Mouse (Mus musculus): ENCODE data around the gene Agbl4. TPM values are rescaled to one million over a fixed set of nuclear protein-coding genes. Genes with fewer than 3 reads are reported as not detected.
A peak's percentile ranks its signal among the peaks of the same experiment; 100 is the strongest.

The Agbl4 gene
- polyA plus RNA-seq, 1 experiment from 2014 or later, result 0.19 TPM

DNA sequence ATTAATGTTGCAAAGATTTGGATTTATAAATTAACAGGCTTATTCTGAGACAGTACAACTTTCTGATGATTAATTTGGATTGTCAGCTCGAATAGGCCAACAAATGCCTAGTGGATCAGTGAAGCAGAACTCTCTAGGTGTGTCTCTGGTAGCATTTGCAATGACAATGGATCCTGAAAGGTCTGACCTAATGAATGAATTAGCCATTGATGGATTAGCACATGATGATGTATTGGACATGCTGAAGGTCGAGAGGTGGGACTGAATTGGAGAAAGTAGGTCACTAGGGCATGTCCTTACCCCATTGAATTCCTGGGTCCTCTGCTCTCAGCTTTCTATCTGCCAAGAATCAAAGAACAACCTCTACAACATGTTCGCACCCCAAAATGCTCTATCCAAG lies 1285.3 kb downstream of the Agbl4 start:
- H3K4me2 ChIP-seq (replicated peaks; ENCODE audit: low read depth, low read length), result no peak overlapping the region
- no peak overlapping the region for H3K4me3 ChIP-seq (ENCODE audit: low read depth, low read length)
- no peaks in the 10 kb centered on the region for H3K9me3 ChIP-seq (ENCODE audit: control insufficient read depth, low read depth, low read length)
- no peak overlapping the region for H3K27ac ChIP-seq (ENCODE audit: low read length)
- H3K36me3 ChIP-seq (ENCODE audit: control insufficient read depth, insufficient read depth, low read length), result no peaks in the 10 kb centered on the region
- WGBS, result 63% methylated on average over 3 of the region's 3 CpGs
- H3K4me1 ChIP-seq (ENCODE audit: control insufficient read depth, insufficient read depth, low read length), result 0 out of 2 replicates have a peak, but pooled peaks cover 4% of the 10 kb centered on the region
- no peak overlapping the region for H3K9ac ChIP-seq (replicated peaks; ENCODE audit: low read depth, low read length)
- ATAC-seq (ENCODE audit: insufficient number of reproducible peaks, insufficient read depth, low FRiP score, low read depth), result no peak
- H3K27me3 ChIP-seq (ENCODE audit: control insufficient read depth, insufficient read depth, low read length), result no peaks in the 10 kb centered on the region

- Histone ChIP-seq H3K4me1 (ENCODE audit: control insufficient read depth, insufficient read depth, low read length) (0 out of 2 replicates have a peak, but pooled peaks cover 4% of the 10 kb centered on the region), H3K27me3 (ENCODE audit: control insufficient read depth, insufficient read depth, low read length) (no peaks in the 10 kb centered on the region), H3K9me3 (ENCODE audit: control insufficient read depth, low read depth, low read length) (no peaks in the 10 kb centered on the region), H3K4me3 (ENCODE audit: low read depth, low read length) (no peak overlapping the region), H3K9ac (replicated peaks; ENCODE audit: low read depth, low read length) (no peak overlapping the region), H3K27ac (ENCODE audit: low read length) (no peak overlapping the region), H3K36me3 (ENCODE audit: control insufficient read depth, insufficient read depth, low read length) (no peaks in the 10 kb centered on the region), H3K4me2 (replicated peaks; ENCODE audit: low read depth, low read length) (no peak overlapping the region)
- ATAC-seq (ENCODE audit: insufficient number of reproducible peaks, insufficient read depth, low FRiP score, low read depth), result no peak
- 41% methylated on average over 5 of the region's 5 CpGs for WGBS
These were observed 1286.4 kb downstream of the Agbl4 start for GRCm38 (mm10) chr4:111683843-111684242.

- H3K4me2 ChIP-seq (replicated peaks; ENCODE audit: low read depth, low read length), result no peak overlapping the region
- 84% methylated on average over 2 of the region's 2 CpGs for WGBS
- no peak overlapping the region for H3K9ac ChIP-seq (replicated peaks; ENCODE audit: low read depth, low read length)
- no peaks in the 10 kb centered on the region for H3K27me3 ChIP-seq (ENCODE audit: control insufficient read depth, insufficient read depth, low read length)
- no peaks in the 10 kb centered on the region for H3K36me3 ChIP-seq (ENCODE audit: control insufficient read depth, insufficient read depth, low read length)
- H3K4me3 ChIP-seq (ENCODE audit: low read depth, low read length), result no peak overlapping the region
- H3K4me1 ChIP-seq (ENCODE audit: control insufficient read depth, insufficient read depth, low read length), result peaks cover 7% of the 10 kb centered on the region; the same call in 1 of the 2 replicates
- H3K27ac ChIP-seq (ENCODE audit: low read length), result no peak overlapping the region
- H3K9me3 ChIP-seq (ENCODE audit: control insufficient read depth, low read depth, low read length), result no peaks in the 10 kb centered on the region
- ATAC-seq (ENCODE audit: insufficient number of reproducible peaks, insufficient read depth, low FRiP score, low read depth), result no peak
These were observed 1288.5 kb downstream of the Agbl4 start for GRCm38 (mm10) chr4:111685951-111686350.

- WGBS, result 7% methylated on average over 9 of the region's 9 CpGs
- Histone ChIP-seq H3K4me1 (ENCODE audit: control insufficient read depth, insufficient read depth, low read length) (peaks cover 7% of the 10 kb centered on the region; the same call in 1 of the 2 replicates), H3K9ac (replicated peaks; ENCODE audit: low read depth, low read length) (no peak overlapping the region), H3K36me3 (ENCODE audit: control insufficient read depth, insufficient read depth, low read length) (no peaks in the 10 kb centered on the region), H3K4me3 (ENCODE audit: low read depth, low read length) (no peak overlapping the region; the same call in 1 of the 2 replicates), H3K9me3 (ENCODE audit: control insufficient read depth, low read depth, low read length) (no peaks in the 10 kb centered on the region), H3K4me2 (replicated peaks; ENCODE audit: low read depth, low read length) (peak overlapping the region; percentile 21; the same call in 1 of the 2 replicates), H3K27ac (ENCODE audit: low read length) (no peak overlapping the region), H3K27me3 (ENCODE audit: control insufficient read depth, insufficient read depth, low read length) (no peaks in the 10 kb centered on the region)
- ATAC-seq (ENCODE audit: insufficient number of reproducible peaks, insufficient read depth, low FRiP score, low read depth), result peak; percentile 69; the same call in 1 of the 2 replicates
These were observed 1289.5 kb downstream of the Agbl4 start for GRCm38 (mm10) chr4:111686951-111687350.

- 22% methylated on average over 6 of the region's 6 CpGs for WGBS
- no peak; the same call in 1 of the 2 replicates for ATAC-seq (ENCODE audit: insufficient number of reproducible peaks, insufficient read depth, low FRiP score, low read depth)
- Histone ChIP-seq H3K4me2 (replicated peaks; ENCODE audit: low read depth, low read length) (peak overlapping the region; percentile 22; the same call in 1 of the 2 replicates), H3K9ac (replicated peaks; ENCODE audit: low read depth, low read length) (no peak overlapping the region), H3K4me3 (ENCODE audit: low read depth, low read length) (no peak overlapping the region; the same call in 1 of the 2 replicates), H3K9me3 (ENCODE audit: control insufficient read depth, low read depth, low read length) (no peaks in the 10 kb centered on the region), H3K4me1 (ENCODE audit: control insufficient read depth, insufficient read depth, low read length) (peaks cover 7% of the 10 kb centered on the region; the same call in 1 of the 2 replicates), H3K36me3 (ENCODE audit: control insufficient read depth, insufficient read depth, low read length) (no peaks in the 10 kb centered on the region), H3K27ac (ENCODE audit: low read length) (no peak overlapping the region), H3K27me3 (ENCODE audit: control insufficient read depth, insufficient read depth, low read length) (no peaks in the 10 kb centered on the region)
These were observed 1290.2 kb downstream of the Agbl4 start for GRCm38 (mm10) chr4:111687613-111688012.

DNA sequence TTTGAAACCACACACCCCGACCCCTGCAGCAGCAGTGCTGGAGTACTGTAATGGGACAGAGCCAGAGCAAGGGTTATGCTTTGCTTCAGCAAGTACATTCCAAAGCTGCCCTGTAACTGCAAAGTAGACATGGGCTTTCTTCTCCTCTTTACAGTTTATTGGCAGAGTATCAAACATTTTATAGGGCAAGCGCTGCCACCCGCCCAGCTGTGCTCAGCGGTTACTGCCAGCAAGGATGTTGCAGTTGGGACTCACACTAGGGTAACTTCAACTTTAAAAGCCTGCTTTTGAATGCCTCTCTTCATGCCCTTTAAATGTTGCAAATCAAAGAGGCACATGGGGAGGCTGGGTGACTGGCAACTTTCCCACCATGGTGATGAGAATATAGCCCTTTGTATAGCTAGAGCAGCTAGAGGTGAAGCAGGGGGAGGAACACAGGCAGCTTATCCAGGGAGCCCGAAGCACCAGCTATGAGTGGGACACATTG lies 1293.6 kb downstream of the Agbl4 start:
- Histone ChIP-seq H3K36me3 (ENCODE audit: control insufficient read depth, insufficient read depth, low read length) (no peaks in the 10 kb centered on the region), H3K27me3 (ENCODE audit: control insufficient read depth, insufficient read depth, low read length) (no peaks in the 10 kb centered on the region), H3K4me2 (replicated peaks; ENCODE audit: low read depth, low read length) (no peak overlapping the region), H3K9me3 (ENCODE audit: control insufficient read depth, low read depth, low read length) (no peaks in the 10 kb centered on the region), H3K27ac (ENCODE audit: low read length) (no peak overlapping the region), H3K4me1 (ENCODE audit: control insufficient read depth, insufficient read depth, low read length) (peaks cover 7% of the 10 kb centered on the region; the same call in 1 of the 2 replicates), H3K4me3 (ENCODE audit: low read depth, low read length) (no peak overlapping the region), H3K9ac (replicated peaks; ENCODE audit: low read depth, low read length) (no peak overlapping the region)
- peak; percentile 19; the same call in 1 of the 2 replicates for ATAC-seq (ENCODE audit: insufficient number of reproducible peaks, insufficient read depth, low FRiP score, low read depth)
- 58% methylated on average over 5 of the region's 5 CpGs for WGBS

- 53% methylated on average over 1 of the region's 1 CpGs for WGBS
- H3K9me3 ChIP-seq (ENCODE audit: control insufficient read depth, low read depth, low read length), result no peaks in the 10 kb centered on the region
- H3K36me3 ChIP-seq (ENCODE audit: control insufficient read depth, insufficient read depth, low read length), result no peaks in the 10 kb centered on the region
- no peak overlapping the region for H3K9ac ChIP-seq (replicated peaks; ENCODE audit: low read depth, low read length)
- no peak overlapping the region for H3K4me3 ChIP-seq (ENCODE audit: low read depth, low read length)
- no peaks in the 10 kb centered on the region for H3K27me3 ChIP-seq (ENCODE audit: control insufficient read depth, insufficient read depth, low read length)
- ATAC-seq (ENCODE audit: insufficient number of reproducible peaks, insufficient read depth, low FRiP score, low read depth), result no peak
- H3K4me2 ChIP-seq (replicated peaks; ENCODE audit: low read depth, low read length), result no peak overlapping the region
- H3K4me1 ChIP-seq (ENCODE audit: control insufficient read depth, insufficient read depth, low read length), result no peaks in the 10 kb centered on the region
- no peak overlapping the region for H3K27ac ChIP-seq (ENCODE audit: low read length)
These were observed 1303.9 kb downstream of the Agbl4 start for GRCm38 (mm10) chr4:111701381-111701780.

- 61% methylated on average over 2 of the region's 2 CpGs for WGBS
- ATAC-seq (ENCODE audit: insufficient number of reproducible peaks, insufficient read depth, low FRiP score, low read depth), result peak; percentile 33; the same call in 1 of the 2 replicates
- Histone ChIP-seq H3K36me3 (ENCODE audit: control insufficient read depth, insufficient read depth, low read length) (no peaks in the 10 kb centered on the region), H3K27me3 (ENCODE audit: control insufficient read depth, insufficient read depth, low read length) (no peaks in the 10 kb centered on the region), H3K27ac (ENCODE audit: low read length) (no peak overlapping the region), H3K4me1 (ENCODE audit: control insufficient read depth, insufficient read depth, low read length) (no peaks in the 10 kb centered on the region), H3K4me3 (ENCODE audit: low read depth, low read length) (no peak overlapping the region), H3K4me2 (replicated peaks; ENCODE audit: low read depth, low read length) (no peak overlapping the region), H3K9ac (replicated peaks; ENCODE audit: low read depth, low read length) (no peak overlapping the region), H3K9me3 (ENCODE audit: control insufficient read depth, low read depth, low read length) (no peaks in the 10 kb centered on the region)
These were observed 1306.7 kb downstream of the Agbl4 start for GRCm38 (mm10) chr4:111704126-111704525.

GRCm38 (mm10) chr4:111704975-111705374 lies 1307.5 kb downstream of the Agbl4 start:
- ATAC-seq (ENCODE audit: insufficient number of reproducible peaks, insufficient read depth, low FRiP score, low read depth), result no peak
- H3K9ac ChIP-seq (replicated peaks; ENCODE audit: low read depth, low read length), result no peak overlapping the region

More at GRCm38 (mm10) chr4:111704975-111705374, 1307.5 kb downstream of the Agbl4 start:
- H3K4me1 ChIP-seq (ENCODE audit: control insufficient read depth, insufficient read depth, low read length), result no peaks in the 10 kb centered on the region
- no peaks in the 10 kb centered on the region for H3K9me3 ChIP-seq (ENCODE audit: control insufficient read depth, low read depth, low read length)
- 21% methylated on average over 3 of the region's 3 CpGs for WGBS
- no peaks in the 10 kb centered on the region for H3K27me3 ChIP-seq (ENCODE audit: control insufficient read depth, insufficient read depth, low read length)
- H3K4me3 ChIP-seq (ENCODE audit: low read depth, low read length), result no peak overlapping the region
- H3K4me2 ChIP-seq (replicated peaks; ENCODE audit: low read depth, low read length), result no peak overlapping the region
- H3K27ac ChIP-seq (ENCODE audit: low read length), result no peak overlapping the region
- no peaks in the 10 kb centered on the region for H3K36me3 ChIP-seq (ENCODE audit: control insufficient read depth, insufficient read depth, low read length)
